Mouse (Mus musculus): Measurements from ENCODE around the gene Ttll12.

DNA sequence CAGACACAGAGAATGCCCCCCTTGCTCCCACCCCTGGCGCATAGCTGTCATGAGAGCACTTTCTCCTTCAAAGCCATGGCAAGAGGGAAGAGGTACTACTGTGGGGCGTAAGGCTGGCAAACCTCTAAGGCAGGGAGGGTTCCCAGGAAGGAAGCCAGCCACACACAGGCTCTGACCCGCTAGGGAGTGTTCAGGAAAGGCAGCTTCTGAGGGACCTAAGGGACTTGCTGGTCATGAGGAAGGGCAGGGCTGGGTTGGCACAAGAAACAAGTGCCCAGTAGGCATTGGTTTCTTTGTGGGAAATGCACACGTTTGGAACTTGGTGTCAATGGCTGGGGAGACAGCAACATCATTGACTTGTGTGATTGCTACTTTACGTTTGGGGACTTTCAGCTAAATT is 29.0 kb downstream of the Ttll12 start:
- TF ChIP-seq CTCF (IDR thresholded peaks at IDR 0.05; ENCODE audit: insufficient read depth, low read depth, low read length) (no peak), POLR2A (IDR thresholded peaks at IDR 0.05; ENCODE audit: insufficient read depth, low read depth, low read length) (no peak)

Data from olfactory bulb, adult 2 months (tissue).